Mouse (Mus musculus) CH12.LX (cell line): ENCODE results near the gene Sept12. TPM values are rescaled to one million over a fixed set of nuclear protein-coding genes. Genes with fewer than 3 reads are reported as not detected.

Source experiments
- DNase-seq: peaks from one replicate; pipeline ENCODE4 v3.0.0-alpha.2; 2013; ENCODE audit errors: extremely low read depth
- H3K27ac ChIP-seq: 2 replicates; pipeline ENCODE4 v1.5.1; 2012; ENCODE audit warnings: low read depth, mild to moderate bottlenecking, control low read depth, moderate library complexity; ENCODE audit not compliant: insufficient read depth
- H3K27me3 ChIP-seq: replicated peaks from 2 replicates; pipeline ENCODE3; 2012; ENCODE audit warnings: inconsistent platforms
- H3K36me3 ChIP-seq, 2 experiments: replicated peaks in 1 of 2; 2 replicates each; pipeline versions ENCODE3 to v1.6.1; 2012; ENCODE audit warnings: inconsistent platforms in 1 of 2, low read length in 1 of 2, mild to moderate bottlenecking in 1 of 2, mixed read lengths in 1 of 2, moderate library complexity in 1 of 2; ENCODE audit not compliant: control insufficient read depth in 1 of 2, insufficient read depth in 1 of 2
- H3K4me1 ChIP-seq, 2 experiments: 2 replicates each; pipeline ENCODE4 v1.6.1; 2012; ENCODE audit warnings: inconsistent platforms in 1 of 2, moderate library complexity in 1 of 2; ENCODE audit not compliant: insufficient read depth in 2 of 2, control insufficient read depth in 1 of 2
- H3K4me2 ChIP-seq: 2 replicates; pipeline ENCODE4 v1.6.1; 2012; ENCODE audit warnings: low read depth, mild to moderate bottlenecking, control low read depth; ENCODE audit not compliant: poor library complexity, insufficient read depth, severe bottlenecking
- H3K4me3 ChIP-seq, 3 experiments: fragments of 150-350 bp in 1 of 3; sonication (generic) in 1 of 3; replicated peaks in 1 of 3; 2 replicates each; pipeline versions ENCODE3 to v1.5.1; 2011 to 2012; ENCODE audit warnings: low read depth in 2 of 3, low read length in 2 of 3, mild to moderate bottlenecking in 2 of 3, moderate library complexity in 2 of 3, control low read depth in 1 of 3, improper control_type of control experiment in 1 of 3, inconsistent platforms in 1 of 3, mixed read lengths in 1 of 3; ENCODE audit not compliant: poor library complexity in 1 of 3
- H3K79me2 ChIP-seq: replicated peaks from 2 replicates; pipeline ENCODE4 v1.6.1; 2012; ENCODE audit warnings: mild to moderate bottlenecking, moderate library complexity; ENCODE audit not compliant: control insufficient read depth, poor library complexity, insufficient read depth, severe bottlenecking; ENCODE audit errors: extremely low read depth
- H3K9ac ChIP-seq: 2 replicates; pipeline ENCODE4 v1.6.1; 2012; ENCODE audit warnings: low read depth, mild to moderate bottlenecking, control low read depth, moderate library complexity; ENCODE audit not compliant: insufficient read depth
- H3K9me3 ChIP-seq: replicated peaks from 2 replicates; pipeline ENCODE3; 2012; ENCODE audit warnings: low read length, inconsistent platforms, mixed read lengths
- BHLHE40 ChIP-seq: IDR thresholded peaks from 2 replicates; pipeline ENCODE4 v1.6.1; 2011; ENCODE audit warnings: mild to moderate bottlenecking, low read depth, low read length, improper control_type of control experiment
- CHD1 ChIP-seq: IDR thresholded peaks from 2 replicates; pipeline ENCODE4 v1.6.1; 2012; ENCODE audit warnings: low read depth, low read length, improper control_type of control experiment, inconsistent platforms
- CHD2 ChIP-seq: IDR thresholded peaks from 2 replicates; pipeline ENCODE4 v1.6.1; 2011; ENCODE audit warnings: low read length, improper control_type of control experiment
- E2F4 ChIP-seq: IDR thresholded peaks from 2 replicates; pipeline ENCODE4 v1.6.1; 2011; ENCODE audit warnings: low read depth, low read length, improper control_type of control experiment; ENCODE audit not compliant: insufficient replicate concordance
- EP300 ChIP-seq: IDR thresholded peaks from 2 replicates; pipeline ENCODE4 v1.6.1; 2011; ENCODE audit warnings: low read length, improper control_type of control experiment
- ETS1 ChIP-seq: conservative IDR thresholded peaks from 2 replicates; pipeline ENCODE4 v1.6.1; 2012; ENCODE audit warnings: low read depth, mild to moderate bottlenecking, inconsistent platforms, low read length, improper control_type of control experiment, moderate library complexity
- GABPA ChIP-seq: IDR thresholded peaks from 2 replicates; pipeline ENCODE4 v1.6.1; 2012; ENCODE audit warnings: low read depth, low read length, improper control_type of control experiment, inconsistent platforms; ENCODE audit not compliant: insufficient replicate concordance
- HCFC1 ChIP-seq: IDR thresholded peaks from 2 replicates; pipeline ENCODE4 v1.6.1; 2012; ENCODE audit warnings: low read depth, mild to moderate bottlenecking, inconsistent platforms, low read length, improper control_type of control experiment
- JUN ChIP-seq: IDR thresholded peaks from 2 replicates; pipeline ENCODE4 v1.6.1; 2011; ENCODE audit warnings: low read depth, mild to moderate bottlenecking, low read length, improper control_type of control experiment, moderate library complexity; ENCODE audit not compliant: insufficient read depth
- JUND ChIP-seq: conservative IDR thresholded peaks from 2 replicates; pipeline ENCODE4 v1.6.1; 2011; ENCODE audit warnings: low read depth, low read length, improper control_type of control experiment
- MAX ChIP-seq: IDR thresholded peaks from 2 replicates; pipeline ENCODE4 v1.6.1; 2011; ENCODE audit warnings: low read length, improper control_type of control experiment
- MAZ ChIP-seq: IDR thresholded peaks from 2 replicates; pipeline ENCODE4 v1.6.1; 2012; ENCODE audit warnings: low read depth, mild to moderate bottlenecking, inconsistent platforms, low read length, improper control_type of control experiment, moderate library complexity
- MEF2A ChIP-seq: IDR thresholded peaks from 2 replicates; pipeline ENCODE4 v1.6.1; 2014; ENCODE audit warnings: low read depth, mild to moderate bottlenecking, inconsistent platforms, low read length, improper control_type of control experiment, borderline replicate concordance
- MXI1 ChIP-seq: IDR thresholded peaks from 2 replicates; pipeline ENCODE4 v1.6.1; 2011; ENCODE audit warnings: mild to moderate bottlenecking, low read depth, low read length, improper control_type of control experiment
- MYC ChIP-seq: IDR thresholded peaks from 2 replicates; pipeline ENCODE4 v1.6.1; 2011; ENCODE audit warnings: low read depth, mild to moderate bottlenecking, improper control_type of control experiment, low read length
- NRF1 ChIP-seq: IDR thresholded peaks from 2 replicates; pipeline ENCODE4 v1.6.1; 2014; ENCODE audit warnings: low read depth, mild to moderate bottlenecking, inconsistent platforms, low read length, improper control_type of control experiment, moderate library complexity
- POLR2A ChIP-seq: IDR thresholded peaks from 2 replicates; pipeline ENCODE4 v1.6.1; 2011; ENCODE audit warnings: low read depth, mild to moderate bottlenecking, improper control_type of control experiment, low read length
- POLR2AphosphoS2 ChIP-seq: IDR thresholded peaks from 2 replicates; pipeline ENCODE4 v1.6.1; 2011; ENCODE audit warnings: low read depth, low read length, improper control_type of control experiment
- RAD21 ChIP-seq: IDR thresholded peaks from 2 replicates; pipeline ENCODE4 v1.6.1; 2011; ENCODE audit warnings: low read depth, mild to moderate bottlenecking, low read length, improper control_type of control experiment, moderate library complexity
- SIN3A ChIP-seq: IDR thresholded peaks from 2 replicates; pipeline ENCODE4 v1.6.1; 2012; ENCODE audit warnings: low read length, improper control_type of control experiment, inconsistent platforms
- SMC3 ChIP-seq: IDR thresholded peaks from 2 replicates; pipeline ENCODE4 v1.6.1; 2011; ENCODE audit warnings: low read depth, low read length, improper control_type of control experiment
- TBP ChIP-seq: conservative IDR thresholded peaks from 2 replicates; pipeline ENCODE4 v1.6.1; 2011; ENCODE audit warnings: low read depth, low read length, improper control_type of control experiment
- TCF12 ChIP-seq: IDR thresholded peaks from 2 replicates; pipeline ENCODE4 v1.6.1; 2014; ENCODE audit warnings: low read depth, mild to moderate bottlenecking, inconsistent platforms, low read length, improper control_type of control experiment
- UBTF ChIP-seq: IDR thresholded peaks from 2 replicates; pipeline ENCODE4 v1.6.1; 2012; ENCODE audit warnings: low read depth, mild to moderate bottlenecking, inconsistent platforms, low read length, improper control_type of control experiment, moderate library complexity
- ZC3H11A ChIP-seq: IDR thresholded peaks from 2 replicates; pipeline ENCODE4 v1.6.1; 2012; ENCODE audit warnings: low read depth, mild to moderate bottlenecking, inconsistent platforms, low read length, improper control_type of control experiment
- ZKSCAN1 ChIP-seq: IDR thresholded peaks from 2 replicates; pipeline ENCODE4 v1.6.1; 2012; ENCODE audit warnings: low read depth, inconsistent platforms, low read length, improper control_type of control experiment, borderline replicate concordance
- ZMIZ1 ChIP-seq: IDR thresholded peaks from 2 replicates; pipeline ENCODE4 v1.6.1; 2012; ENCODE audit warnings: low read depth, mild to moderate bottlenecking, inconsistent platforms, low read length, improper control_type of control experiment
- dilution Hi-C: fragments of 300-500 bp; cut with MboI; formaldehyde crosslinking; loops from 2 replicates; pipeline ENCODE4 v1.14.3; 2020; ENCODE audit warnings: low sequenced_read_pairs; ENCODE audit not compliant: extremely low pct_unique_long_range_greater_than_20kb, extremely low pct_ligation_motif_present
- in situ Hi-C: fragments of 300-500 bp; cut with MboI; formaldehyde crosslinking; loops from 3 replicates; pipeline ENCODE4 v1.14.3; 2019; ENCODE audit warnings: low sequenced_read_pairs, low pct_ligation_motif_present, low pct_unique_long_range_greater_than_20kb, mixed read lengths
- polyA plus RNA-seq: library from polyadenylated mRNA; unstranded; fragments of >175 nt; gene quantifications from 2 replicates; pipeline ENCODE4 v1.2.1, GENCODE M21; 2012; ENCODE audit warnings: low read depth; ENCODE audit not compliant: insufficient read length
- total RNA-seq, 2 experiments: library from RNA; depleted of rRNA; stranded (reverse); fragments of 300-350 nt in 1 of 2; fragments of >200 nt in 1 of 2; gene quantifications; 2 replicates each; pipeline ENCODE4 v1.2.3; 2012 to 2014

Gene Sept12
- total and polyA plus RNA-seq, 3 experiments, result 0.13 TPM; not detected in 2

- dilution Hi-C loops (no loop called here), in situ Hi-C loops (no loop called here)
- no peak overlapping the region for H3K27ac ChIP-seq
- no peaks in the 10 kb centered on the region for H3K9me3 ChIP-seq
- H3K9ac ChIP-seq, result no peak overlapping the region
- DNase-seq, result no peak
- no peak overlapping the region for H3K4me3 ChIP-seq
- no peaks in the 10 kb centered on the region for H3K4me1 ChIP-seq
- H3K4me2 ChIP-seq, result no peak overlapping the region
- H3K27me3 ChIP-seq, result no peaks in the 10 kb centered on the region
- TF ChIP-seq RAD21 (no peak), HCFC1 (no peak), ZC3H11A (no peak), POLR2A (no peak), UBTF (no peak), CHD1 (no peak), TBP (no peak), SIN3A (no peak), MAZ (no peak), MYC (no peak), MEF2A (no peak), ZKSCAN1 (no peak), POLR2AphosphoS2 (no peak), SMC3 (no peak), JUN (no peak), TCF12 (no peak), JUND (no peak)
- no peaks in the 10 kb centered on the region for H3K79me2 ChIP-seq
- peaks cover 66 to 87% of the 10 kb centered on the region in 2 experiments for H3K36me3 ChIP-seq
Observed at GRCm38 (mm10) chr16:4947378-4947777, 50.3 kb downstream of the Sept12 start.

GRCm38 (mm10) chr16:4946155-4946554, 51.5 kb downstream of the Sept12 start:
- H3K4me2 ChIP-seq, result no peak overlapping the region
- peaks cover 0 to under 1% of the 10 kb centered on the region in 2 experiments; a peak in 1 of 4 replicates for H3K4me1 ChIP-seq
- H3K36me3 ChIP-seq, result peaks cover 72 to 87% of the 10 kb centered on the region in 2 experiments
- DNase-seq, result no peak
- no peaks in the 10 kb centered on the region for H3K9me3 ChIP-seq
- no peaks in the 10 kb centered on the region for H3K27me3 ChIP-seq
- H3K9ac ChIP-seq, result no peak overlapping the region
- H3K79me2 ChIP-seq, result no peaks in the 10 kb centered on the region
- TF ChIP-seq ETS1, result no peak
- TF ChIP-seq POLR2A, result no peak
- no peak for TF ChIP-seq CHD1
- no peak for TF ChIP-seq JUN
- no peak for TF ChIP-seq SIN3A
- no peak for TF ChIP-seq HCFC1
- TF ChIP-seq UBTF, result no peak
- no peak for TF ChIP-seq E2F4
- no peak for TF ChIP-seq MXI1
- no peak for TF ChIP-seq GABPA
- TF ChIP-seq BHLHE40, result no peak
- no peak for TF ChIP-seq NRF1
- no peak for TF ChIP-seq POLR2AphosphoS2
- no peak for TF ChIP-seq CHD2
- no peak for TF ChIP-seq TCF12
- no peak for TF ChIP-seq MAX
- no peak for TF ChIP-seq ZKSCAN1
- no peak for TF ChIP-seq ZMIZ1
- no peak for TF ChIP-seq EP300
- dilution Hi-C loops, result no loop called here
- in situ Hi-C loops, result no loop called here
- H3K4me3 ChIP-seq, result no peak overlapping the region
- no peak overlapping the region for H3K27ac ChIP-seq
